Comparison of ENCODE assay signal across 13 mouse cellular contexts in the genomic region with DNA sequence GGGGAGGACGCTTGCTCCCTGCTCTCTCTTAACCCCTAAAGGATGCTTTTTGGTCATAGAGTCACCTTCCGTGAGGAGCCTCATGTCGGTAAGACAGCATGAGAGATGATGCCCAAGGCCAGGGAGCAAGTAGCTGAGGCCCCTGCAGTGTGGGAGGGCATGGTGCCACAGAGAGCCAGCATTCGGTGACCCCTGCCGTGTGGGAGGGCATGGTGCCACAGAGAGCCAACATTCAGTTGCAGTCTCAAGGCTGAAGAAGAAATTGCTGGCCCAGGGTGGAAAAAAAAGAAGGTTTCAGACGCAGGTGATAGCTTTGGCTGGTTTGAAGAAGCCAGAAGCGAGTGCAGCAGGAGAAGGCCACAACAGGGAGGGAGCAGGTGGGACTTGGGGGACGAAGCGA.
"Had no signal": no experiment of that assay in that cellular context is flagged by ENCODE, and none has a peak within 500 bp of the region (broad histone marks: within the 10 kb centered on the region; RNA-seq: fewer than 3 reads in every experiment).

No protein-coding gene starts in this region.

- H3K4me1 ChIP-seq: liver, embryonic 13.5 days; midbrain, embryonic 10.5 days; midbrain, embryonic 13.5 days had no signal

- H3K4me3 ChIP-seq: liver, embryonic 13.5 days; midbrain, embryonic 10.5 days; midbrain, embryonic 13.5 days had no signal

- DNase-seq: kidney, adult 2 months; kidney, postnatal 25 days; liver, embryonic 13.5 days; lung, adult 2 months; lung, postnatal 14 days; lung, postnatal 4 days; right cerebral cortex, adult 18-20 months; right cerebral cortex, postnatal 14 days; right cerebral cortex, postnatal 4 days had no signal

- H3K36me3 ChIP-seq: liver, embryonic 13.5 days; midbrain, embryonic 10.5 days; midbrain, embryonic 13.5 days had no signal

- H3K27me3 ChIP-seq: liver, embryonic 13.5 days; midbrain, embryonic 13.5 days had no signal

- H3K27ac ChIP-seq: kidney, postnatal 0 days; liver, embryonic 13.5 days; midbrain, embryonic 10.5 days; midbrain, embryonic 13.5 days; stomach, postnatal 0 days had no signal
